Mouse (Mus musculus): ENCODE measurements around the gene Nsd2. TPM values are rescaled to one million over a fixed set of nuclear protein-coding genes. Genes with fewer than 3 reads are reported as not detected.

The Nsd2 gene
- polyA plus RNA-seq (2014; fragmentation: Illumina TruSeq; extraction: RNeasy Lipid Tissue Mini Kit (QIAGEN cat#74804); ENCODE audit: low read depth, low replicate concordance): 330 TPM

DNA sequence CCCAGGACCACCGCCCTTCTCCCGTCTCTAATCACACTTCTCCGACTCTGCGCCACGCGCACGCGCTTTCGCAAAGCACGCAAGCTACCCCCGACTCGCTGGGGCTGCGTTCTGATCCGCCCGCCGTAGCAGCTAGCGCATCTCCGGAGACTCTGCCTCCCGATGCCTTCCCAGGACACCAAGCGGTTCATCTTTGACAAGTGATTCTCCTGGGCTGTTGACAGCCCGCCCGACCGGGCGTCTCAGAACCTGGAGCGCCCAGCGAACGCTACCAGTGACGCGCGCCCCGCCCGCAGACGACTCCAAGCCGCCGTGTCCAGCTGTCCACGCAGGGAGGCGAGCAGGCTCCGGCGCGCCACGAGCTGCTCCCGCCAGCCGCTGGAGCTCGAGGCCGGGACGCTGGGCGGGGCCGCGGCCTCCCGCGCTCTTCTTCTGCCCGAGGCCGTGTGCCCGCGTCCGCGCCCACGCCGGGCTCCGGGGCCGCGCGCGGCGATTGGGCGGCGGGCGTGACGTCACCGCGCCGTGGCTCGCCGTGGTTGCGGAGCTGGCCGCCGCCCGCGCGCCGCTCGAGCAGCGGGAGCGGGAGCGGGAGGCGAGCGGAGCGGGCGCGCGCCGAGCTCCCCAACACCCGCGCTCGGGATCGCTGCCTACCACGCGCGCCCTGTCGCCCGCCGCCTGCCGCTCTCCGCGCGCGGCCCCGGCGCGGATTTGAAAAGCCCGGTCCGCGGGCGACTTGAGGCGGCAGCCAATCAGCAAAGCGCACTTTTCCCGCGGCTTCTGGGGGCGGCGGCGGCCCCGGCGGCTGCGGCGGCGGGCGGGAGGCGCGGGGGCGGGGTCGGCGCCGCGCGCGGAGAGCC lies at the start of gene Nsd2:
Nsd2 (plus strand) TSS at position 850 of the 857 bp plus-strand sequence.

DNA sequence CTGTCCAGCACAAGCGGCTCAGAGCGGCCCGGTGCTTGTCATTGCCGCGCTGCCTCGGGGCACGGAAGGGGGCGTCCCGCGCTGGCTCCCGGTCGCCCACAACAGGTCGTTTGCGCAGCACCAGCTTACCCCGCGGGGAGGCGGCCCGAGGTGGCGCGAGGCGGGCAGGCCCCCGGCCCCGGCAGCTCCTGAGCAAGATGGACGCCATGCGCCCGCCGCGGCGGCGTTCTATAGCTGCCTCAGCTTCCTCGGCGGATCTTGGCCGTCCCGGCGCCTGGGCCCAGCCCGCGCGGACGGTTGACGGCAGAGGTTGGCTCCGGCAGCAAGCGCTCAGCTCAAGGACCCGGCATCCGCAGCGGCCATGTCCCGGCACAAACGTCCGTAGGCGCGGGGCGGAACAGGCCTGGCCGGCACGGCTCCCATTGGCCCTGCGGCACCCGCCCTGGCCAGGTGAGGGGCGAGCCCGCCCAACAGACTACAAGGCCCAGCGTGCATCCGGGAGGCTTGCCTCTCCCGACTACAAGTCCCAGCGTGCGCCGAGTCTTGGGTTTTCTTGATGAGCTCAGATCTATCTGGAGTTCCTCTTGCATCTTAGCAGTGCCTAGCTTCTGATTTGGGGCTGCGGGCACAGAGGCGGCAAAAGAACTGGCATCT lies 38.1 kb upstream of the Nsd2 start, which contains the start of gene Letm1:
Letm1 (minus strand) TSS at position 473 of the 654 bp plus-strand sequence.

DNA sequence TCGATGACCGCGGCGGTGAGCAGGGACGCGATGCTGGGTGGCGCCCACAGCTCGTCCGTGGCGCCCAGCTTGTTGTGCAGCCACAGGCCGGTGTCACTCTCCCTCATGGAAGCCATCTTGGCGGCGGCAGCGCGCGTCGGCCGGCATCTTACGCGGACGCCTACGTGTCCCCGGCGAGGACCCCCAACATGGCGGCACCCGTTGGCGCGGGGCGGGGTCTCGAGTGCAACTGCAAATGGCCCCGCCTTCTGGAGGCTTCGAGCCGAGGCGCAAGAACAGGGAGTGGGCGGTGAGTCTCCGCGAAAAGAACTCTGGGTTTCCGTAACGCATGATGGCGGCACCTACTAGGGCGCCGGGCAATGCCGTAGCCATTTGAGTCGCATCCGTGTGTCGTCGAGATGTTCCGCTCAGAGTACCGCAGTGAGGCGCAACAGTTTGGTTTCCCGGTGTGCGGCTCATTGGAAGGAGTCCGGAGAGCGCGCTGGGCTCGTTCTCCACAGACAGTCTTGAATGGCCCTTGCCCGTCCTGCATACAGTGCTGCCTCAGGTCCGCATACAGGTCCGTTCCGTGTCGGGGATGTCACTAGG lies 115.7 kb downstream of the Nsd2 start, which contains the start of gene Nelfa:
Nelfa (minus strand) TSS at position 294 of the 588 bp plus-strand sequence.

Other genes with a start within 250 kb of the Nsd2 start
- gene Fam53a, start 191.1 kb upstream of the Nsd2 start, polyA plus RNA-seq (2014; fragmentation: Illumina TruSeq; extraction: RNeasy Lipid Tissue Mini Kit (QIAGEN cat#74804); ENCODE audit: low read depth, low replicate concordance): 5.7 TPM
- gene Gm9903, start 190.8 kb upstream of the Nsd2 start, polyA plus RNA-seq (2014; fragmentation: Illumina TruSeq; extraction: RNeasy Lipid Tissue Mini Kit (QIAGEN cat#74804); ENCODE audit: low read depth, low replicate concordance): 13.9 TPM
- gene Slbp, start 168.2 kb upstream of the Nsd2 start, polyA plus RNA-seq (2014; fragmentation: Illumina TruSeq; extraction: RNeasy Lipid Tissue Mini Kit (QIAGEN cat#74804); ENCODE audit: low read depth, low replicate concordance): 208 TPM
- gene Tacc3, start 162.6 kb upstream of the Nsd2 start, polyA plus RNA-seq (2014; fragmentation: Illumina TruSeq; extraction: RNeasy Lipid Tissue Mini Kit (QIAGEN cat#74804); ENCODE audit: low read depth, low replicate concordance): 130 TPM
- 20.1 TPM for gene Tmem129, start 162.3 kb upstream of the Nsd2 start, polyA plus RNA-seq (2014; fragmentation: Illumina TruSeq; extraction: RNeasy Lipid Tissue Mini Kit (QIAGEN cat#74804); ENCODE audit: low read depth, low replicate concordance)
- 0.34 TPM for gene Fgfr3, start 99.1 kb upstream of the Nsd2 start, polyA plus RNA-seq (2014; fragmentation: Illumina TruSeq; extraction: RNeasy Lipid Tissue Mini Kit (QIAGEN cat#74804); ENCODE audit: low read depth, low replicate concordance)
- 4.4 TPM for gene Letm1, start 37.9 kb upstream of the Nsd2 start, polyA plus RNA-seq (2014; fragmentation: Illumina TruSeq; extraction: RNeasy Lipid Tissue Mini Kit (QIAGEN cat#74804); ENCODE audit: low read depth, low replicate concordance)
- gene Nelfa, start 115.7 kb downstream of the Nsd2 start, polyA plus RNA-seq (2014; fragmentation: Illumina TruSeq; extraction: RNeasy Lipid Tissue Mini Kit (QIAGEN cat#74804); ENCODE audit: low read depth, low replicate concordance): 6.4 TPM
- not detected for gene Gm1673, start 162.7 kb downstream of the Nsd2 start, polyA plus RNA-seq (2014; fragmentation: Illumina TruSeq; extraction: RNeasy Lipid Tissue Mini Kit (QIAGEN cat#74804); ENCODE audit: low read depth, low replicate concordance)
- 0.04 TPM for gene Nat8l, start 175.3 kb downstream of the Nsd2 start, polyA plus RNA-seq (2014; fragmentation: Illumina TruSeq; extraction: RNeasy Lipid Tissue Mini Kit (QIAGEN cat#74804); ENCODE audit: low read depth, low replicate concordance)

Data from testis, adult 10 weeks (tissue).